Mouse (Mus musculus): ENCODE measurements around the gene Dot1l. TPM values are rescaled to one million over a fixed set of nuclear protein-coding genes. Genes with fewer than 3 reads are reported as not detected.

Dot1l gene
- total and polyA plus RNA-seq, 3 experiments: 3.3 to 43.8 (median 13.3) TPM

GRCm38 (mm10) chr10:80732611-80733101 lies 22.4 kb upstream of the Dot1l start:
- dilution Hi-C loops (cut with MboI; ENCODE audit: extremely low pct_ligation_motif_present, extremely low pct_unique_long_range_greater_than_20kb, low sequenced_read_pairs) (no loop called here), in situ Hi-C loops (cut with MboI; ENCODE audit: low pct_ligation_motif_present, low pct_unique_long_range_greater_than_20kb, low sequenced_read_pairs) (no loop called here)
- no peak for DNase-seq (ENCODE audit: extremely low read depth)
- H3K79me2 ChIP-seq (replicated peaks; ENCODE audit: control insufficient read depth, extremely low read depth, insufficient read depth, poor library complexity, severe bottlenecking): peaks cover 57% of the 10 kb centered on the region
- peaks cover 16 to 33% of the 10 kb centered on the region in 2 experiments for H3K4me1 ChIP-seq (ENCODE audit: control insufficient read depth in 1 of 2, insufficient read depth in 2 of 2)
- TF ChIP-seq ZNF384 (IDR thresholded peaks at IDR 0.05; ENCODE audit: low read depth, low read length): no peak
- no peak for TF ChIP-seq PAX5 (IDR thresholded peaks at IDR 0.05; ENCODE audit: low read length)
- no peak for TF ChIP-seq POLR2AphosphoS2 (IDR thresholded peaks at IDR 0.05; ENCODE audit: low read depth, low read length)
- no peak for TF ChIP-seq IRF4 (IDR thresholded peaks at IDR 0.05; ENCODE audit: low read depth, low read length)
- TF ChIP-seq BHLHE40 (IDR thresholded peaks at IDR 0.05; ENCODE audit: low read depth, low read length): no peak
- no peak for TF ChIP-seq JUND (conservative IDR thresholded peaks at IDR 0.05; ENCODE audit: low read depth, low read length)
- TF ChIP-seq HCFC1 (IDR thresholded peaks at IDR 0.05; ENCODE audit: low read depth, low read length): no peak
- TF ChIP-seq SIN3A (IDR thresholded peaks at IDR 0.05; ENCODE audit: low read length): no peak
- TF ChIP-seq TCF12 (IDR thresholded peaks at IDR 0.05; ENCODE audit: low read depth, low read length): no peak
- TF ChIP-seq TBP (conservative IDR thresholded peaks at IDR 0.05; ENCODE audit: low read depth, low read length): no peak
- no peak for TF ChIP-seq CHD2 (IDR thresholded peaks at IDR 0.05; ENCODE audit: low read length)
- TF ChIP-seq E2F4 (IDR thresholded peaks at IDR 0.05; ENCODE audit: insufficient replicate concordance, low read depth, low read length): no peak
- no peak for TF ChIP-seq ZC3H11A (IDR thresholded peaks at IDR 0.05; ENCODE audit: low read depth, low read length)
- TF ChIP-seq ZMIZ1 (IDR thresholded peaks at IDR 0.05; ENCODE audit: low read depth, low read length): no peak
- no peak for TF ChIP-seq MAX (IDR thresholded peaks at IDR 0.05; ENCODE audit: low read length)
- TF ChIP-seq CTCF (conservative IDR thresholded peaks at IDR 0.05 in 1 of 2, IDR thresholded peaks at IDR 0.05 in 1 of 2; ENCODE audit: low read depth in 2 of 2, low read length in 2 of 2): no peak
- TF ChIP-seq MEF2A (IDR thresholded peaks at IDR 0.05; ENCODE audit: borderline replicate concordance, low read depth, low read length): no peak
- TF ChIP-seq USF1 (IDR thresholded peaks at IDR 0.05; ENCODE audit: low read depth, low read length): no peak
- no peak overlapping the region for H3K27ac ChIP-seq (ENCODE audit: insufficient read depth, low read depth)
- no peaks in the 10 kb centered on the region for H3K9me3 ChIP-seq (replicated peaks; ENCODE audit: low read length)
- H3K4me2 ChIP-seq (ENCODE audit: insufficient read depth, low read depth, poor library complexity, severe bottlenecking): no peak overlapping the region
- H3K27me3 ChIP-seq (replicated peaks): no peaks in the 10 kb centered on the region
- H3K4me3 ChIP-seq (replicated peaks in 1 of 3; ENCODE audit: low read depth in 2 of 3, low read length in 2 of 3, poor library complexity in 1 of 3): no peak overlapping the region
- no peak overlapping the region for H3K9ac ChIP-seq (ENCODE audit: insufficient read depth, low read depth)
- peaks cover 62 to 90% of the 10 kb centered on the region in 2 experiments for H3K36me3 ChIP-seq (replicated peaks in 1 of 2; ENCODE audit: control insufficient read depth in 1 of 2, insufficient read depth in 1 of 2, low read length in 1 of 2)

- Histone ChIP-seq H3K36me3 (replicated peaks in 1 of 2; ENCODE audit: control insufficient read depth in 1 of 2, insufficient read depth in 1 of 2, low read length in 1 of 2) (peaks cover 25 to 66% of the 10 kb centered on the region in 2 experiments), H3K9ac (ENCODE audit: insufficient read depth, low read depth) (no peak overlapping the region), H3K4me3 (replicated peaks in 1 of 3; ENCODE audit: low read depth in 2 of 3, low read length in 2 of 3, poor library complexity in 1 of 3) (no peak overlapping the region), H3K4me1 (ENCODE audit: control insufficient read depth in 1 of 2, insufficient read depth in 2 of 2) (peaks cover 23 to 58% of the 10 kb centered on the region in 2 experiments), H3K79me2 (replicated peaks; ENCODE audit: control insufficient read depth, extremely low read depth, insufficient read depth, poor library complexity, severe bottlenecking) (peaks cover 93% of the 10 kb centered on the region), H3K27me3 (replicated peaks) (no peaks in the 10 kb centered on the region), H3K9me3 (replicated peaks; ENCODE audit: low read length) (no peaks in the 10 kb centered on the region), H3K27ac (ENCODE audit: insufficient read depth, low read depth) (no peak overlapping the region), H3K4me2 (ENCODE audit: insufficient read depth, low read depth, poor library complexity, severe bottlenecking) (no peak overlapping the region)
- dilution Hi-C loops (cut with MboI; ENCODE audit: extremely low pct_ligation_motif_present, extremely low pct_unique_long_range_greater_than_20kb, low sequenced_read_pairs) (no loop called here), in situ Hi-C loops (cut with MboI; ENCODE audit: low pct_ligation_motif_present, low pct_unique_long_range_greater_than_20kb, low sequenced_read_pairs) (no loop called here)
- TF ChIP-seq UBTF (IDR thresholded peaks at IDR 0.05; ENCODE audit: low read depth, low read length) (no peak), CHD2 (IDR thresholded peaks at IDR 0.05; ENCODE audit: low read length) (no peak), POLR2AphosphoS2 (IDR thresholded peaks at IDR 0.05; ENCODE audit: low read depth, low read length) (no peak), NELFE (IDR thresholded peaks at IDR 0.05; ENCODE audit: low read depth, low read length) (no peak), ZC3H11A (IDR thresholded peaks at IDR 0.05; ENCODE audit: low read depth, low read length) (no peak)
- DNase-seq (ENCODE audit: extremely low read depth): no peak
These were observed 18.3 kb upstream of the Dot1l start for GRCm38 (mm10) chr10:80736731-80737130.
